Mouse (Mus musculus) lung, adult 2 months (tissue): ENCODE measurements around the gene Ift172.

Experiments used
- CTCF ChIP-seq: fragments of 200-500 bp; IDR thresholded peaks from 2 replicates; pipeline ENCODE4 v1.5.1; 2011; ENCODE audit warnings: mild to moderate bottlenecking, low read length, control low read depth; ENCODE audit not compliant: insufficient read depth
- POLR2A ChIP-seq: fragments of 200-500 bp; IDR thresholded peaks from 2 replicates; pipeline ENCODE4 v1.6.1; 2011; ENCODE audit warnings: low read depth, mild to moderate bottlenecking, control low read depth, low read length, borderline replicate concordance; ENCODE audit errors: extremely low read depth

DNA sequence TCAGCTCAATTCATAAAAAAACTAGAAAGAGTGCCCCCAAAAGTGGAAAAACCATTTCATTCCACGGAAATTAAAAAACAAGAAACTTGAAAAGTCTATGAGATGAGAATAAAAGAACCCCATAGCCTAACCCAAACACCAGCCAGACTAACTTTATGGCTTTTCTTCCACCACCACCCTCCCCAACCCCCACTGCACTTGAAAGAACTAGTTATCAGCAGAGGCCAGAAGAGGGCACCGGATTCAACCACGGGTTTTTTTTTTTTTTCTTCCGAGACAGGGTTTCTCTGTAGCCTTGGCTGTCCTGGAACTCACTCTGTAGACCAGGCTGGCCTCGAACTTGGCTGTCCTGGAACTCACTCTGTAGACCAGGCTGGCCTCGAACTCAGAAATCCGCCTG is 72.6 kb downstream of the Ift172 start:
- TF ChIP-seq CTCF: no peak
- no peak for TF ChIP-seq POLR2A
